Mouse (Mus musculus) embryonic facial prominence, embryonic 14.5 days (tissue): ENCODE measurements around the gene Bmpr1a. TPM values are rescaled to one million over a fixed set of nuclear protein-coding genes. Genes with fewer than 3 reads are reported as not detected.
"Not testable (repeated sequence)": the region's sequence is repeated elsewhere in the genome, so short reads cannot be mapped to it uniquely, and the experiment has no call there.

Experiments
- ATAC-seq: fragments of 200-750 bp; cut with Nextera tagmentation; 2 replicates; pipeline ENCODE4 v1.8.0; 2017; ENCODE audit warnings: low read depth, moderate number of reproducible peaks, moderate TSS enrichment
- DNase-seq: peaks from one replicate; pipeline ENCODE4 v3.0.0-alpha.2; 2015; ENCODE audit warnings: low spot score
- H3K27ac ChIP-seq: fragments of 300-500 bp; sonication (generic); replicated peaks from 2 replicates; pipeline ENCODE4 v1.5.1; 2014; ENCODE audit warnings: low read depth, mild to moderate bottlenecking, low read length, moderate library complexity
- H3K27me3 ChIP-seq: fragments of 300-500 bp; sonication (generic); replicated peaks from 2 replicates; pipeline ENCODE4 v1.6.1; 2014; ENCODE audit warnings: low read length; ENCODE audit not compliant: control insufficient read depth, insufficient read depth
- H3K36me3 ChIP-seq: fragments of 300-500 bp; sonication (generic); 2 replicates; pipeline ENCODE4 v1.6.1; 2014; ENCODE audit warnings: low read length, mixed read lengths; ENCODE audit not compliant: control insufficient read depth, insufficient read depth
- H3K4me1 ChIP-seq: fragments of 300-500 bp; sonication (generic); 2 replicates; pipeline ENCODE4 v1.6.1; 2014; ENCODE audit warnings: antibody characterized with exemption, low read length; ENCODE audit not compliant: control insufficient read depth, insufficient read depth
- H3K4me2 ChIP-seq: fragments of 300-500 bp; sonication (generic); 2 replicates; pipeline ENCODE4 v1.6.1; 2014; ENCODE audit warnings: low read depth, mild to moderate bottlenecking, low read length, moderate library complexity, mixed read lengths
- H3K4me3 ChIP-seq: fragments of 300-500 bp; sonication (generic); 2 replicates; pipeline ENCODE4 v1.5.1; 2014; ENCODE audit warnings: low read depth, mild to moderate bottlenecking, low read length
- H3K9ac ChIP-seq: fragments of 300-500 bp; sonication (generic); 2 replicates; pipeline ENCODE4 v1.6.1; 2014; ENCODE audit warnings: low read depth, mild to moderate bottlenecking, low read length, moderate library complexity, mixed read lengths
- H3K9me3 ChIP-seq: fragments of 300-500 bp; sonication (generic); 2 replicates; pipeline ENCODE4 v1.6.1; 2016; ENCODE audit warnings: low read length; ENCODE audit not compliant: control insufficient read depth
- WGBS: fragments of 180-500 bp; shearing (Covaris S2); extraction: QIAGEN DNeasy Blood & Tissue Kit; methylation state at CpG from one replicate; pipeline ENCODE4 v1.1.7; 2014; 5-methylcytosine and 5-hydroxymethylcytosine counted together
- polyA plus RNA-seq: library from polyadenylated mRNA; unstranded; fragments of >200 nt; fragmentation: Nextera tagmentation; extraction: Ambion mirVana; gene quantifications from 2 replicates; pipeline ENCODE4 v1.2.1, GENCODE M21; 2014

Gene Bmpr1a
- polyA plus RNA-seq, 1 experiment from 2014 or later, result 65.0 TPM

- Histone ChIP-seq H3K9ac (no peak overlapping the region), H3K4me2 (no peak overlapping the region), H3K36me3 (peaks cover 55% of the 10 kb centered on the region), H3K27ac (no peak overlapping the region), H3K27me3 (no peaks in the 10 kb centered on the region), H3K9me3 (no peaks in the 10 kb centered on the region), H3K4me1 (no peaks in the 10 kb centered on the region; the same call in 1 of the 2 replicates), H3K4me3 (no peak overlapping the region)
- WGBS, result 84% methylated on average over 5 of the region's 5 CpGs
- ATAC-seq, result no peak
- DNase-seq, result no peak
These were observed 58.8 kb downstream of the Bmpr1a start for GRCm38 (mm10) chr14:34444368-34444767.

- peak; percentile 71; the same call in 1 of the 2 replicates for ATAC-seq
These were observed 60.6 kb downstream of the Bmpr1a start for GRCm38 (mm10) chr14:34442531-34442930.

GRCm38 (mm10) chr14:34440526-34441066 lies 62.5 kb downstream of the Bmpr1a start:
- no peak overlapping the region for H3K4me2 ChIP-seq
- ATAC-seq (no peak), DNase-seq (no peak)
- no peaks in the 10 kb centered on the region for H3K9me3 ChIP-seq
- WGBS, result 86% methylated on average over 3 of the region's 3 CpGs
- H3K4me1 ChIP-seq, result no peaks in the 10 kb centered on the region; the same call in 1 of the 2 replicates
- H3K27ac ChIP-seq, result no peak overlapping the region
- no peak overlapping the region for H3K9ac ChIP-seq
- peaks cover 60% of the 10 kb centered on the region for H3K36me3 ChIP-seq
- no peak overlapping the region for H3K4me3 ChIP-seq
- H3K27me3 ChIP-seq, result no peaks in the 10 kb centered on the region

More at GRCm38 (mm10) chr14:34442531-34442930, 60.6 kb downstream of the Bmpr1a start:
- no peak overlapping the region for H3K4me3 ChIP-seq
- peaks cover 62% of the 10 kb centered on the region for H3K36me3 ChIP-seq
- DNase-seq, result peak; percentile 72
- no peaks in the 10 kb centered on the region for H3K27me3 ChIP-seq
- H3K9me3 ChIP-seq, result no peaks in the 10 kb centered on the region
- H3K27ac ChIP-seq, result peak overlapping the region; percentile 39; the same call in 1 of the 2 replicates
- H3K4me2 ChIP-seq, result no peak overlapping the region
- 56% methylated on average over 4 of the region's 4 CpGs for WGBS
- H3K4me1 ChIP-seq, result no peaks in the 10 kb centered on the region; the same call in 1 of the 2 replicates
- no peak overlapping the region for H3K9ac ChIP-seq

- Histone ChIP-seq H3K27ac (no peak overlapping the region), H3K9ac (no peak overlapping the region), H3K4me2 (no peak overlapping the region), H3K27me3 (no peaks in the 10 kb centered on the region), H3K4me3 (no peak overlapping the region), H3K36me3 (peaks cover 81% of the 10 kb centered on the region), H3K4me1 (no peaks in the 10 kb centered on the region), H3K9me3 (no peaks in the 10 kb centered on the region)
- no peak for ATAC-seq
- 78% methylated on average over 1 of the region's 1 CpGs for WGBS
- no peak for DNase-seq
These were observed 74.1 kb downstream of the Bmpr1a start for GRCm38 (mm10) chr14:34429069-34429468.

GRCm38 (mm10) chr14:34428274-34428673 lies 74.9 kb downstream of the Bmpr1a start:
- DNase-seq (no peak), ATAC-seq (no peak)
- H3K4me2 ChIP-seq, result no peak overlapping the region
- no peak overlapping the region for H3K27ac ChIP-seq
- H3K27me3 ChIP-seq, result no peaks in the 10 kb centered on the region
- H3K9me3 ChIP-seq, result no peaks in the 10 kb centered on the region
- peaks cover 87% of the 10 kb centered on the region for H3K36me3 ChIP-seq
- H3K4me3 ChIP-seq, result no peak overlapping the region
- H3K9ac ChIP-seq, result no peak overlapping the region
- 95% methylated on average over 3 of the region's 3 CpGs for WGBS
- H3K4me1 ChIP-seq, result no peaks in the 10 kb centered on the region

- H3K4me1 ChIP-seq, result no peaks in the 10 kb centered on the region
- H3K9me3 ChIP-seq, result no peaks in the 10 kb centered on the region
- peaks cover 89% of the 10 kb centered on the region for H3K36me3 ChIP-seq
- no peak overlapping the region for H3K27ac ChIP-seq
- 88% methylated on average over 1 of the region's 1 CpGs for WGBS
- H3K27me3 ChIP-seq, result no peaks in the 10 kb centered on the region
- DNase-seq (no peak), ATAC-seq (no peak)
- H3K9ac ChIP-seq, result no peak overlapping the region
- H3K4me3 ChIP-seq, result no peak overlapping the region
- H3K4me2 ChIP-seq, result no peak overlapping the region
These were observed 82.1 kb downstream of the Bmpr1a start for GRCm38 (mm10) chr14:34421078-34421477.

GRCm38 (mm10) chr14:34417501-34417900 lies 85.6 kb downstream of the Bmpr1a start:
- DNase-seq (peak; percentile 62), ATAC-seq (peak; percentile 74)
- WGBS, result 75% methylated on average over 5 of the region's 5 CpGs
- Histone ChIP-seq H3K4me3 (no peak overlapping the region), H3K4me2 (no peak overlapping the region), H3K27me3 (no peaks in the 10 kb centered on the region), H3K36me3 (peaks cover 86% of the 10 kb centered on the region), H3K9ac (no peak overlapping the region), H3K4me1 (no peaks in the 10 kb centered on the region), H3K27ac (no peak overlapping the region), H3K9me3 (no peaks in the 10 kb centered on the region)

GRCm38 (mm10) chr14:34416946-34417345 lies 86.2 kb downstream of the Bmpr1a start:
- not testable (repeated sequence) for H3K4me2 ChIP-seq, ATAC-seq, DNase-seq, H3K4me3 ChIP-seq, H3K9ac ChIP-seq, H3K27ac ChIP-seq, H3K4me1 ChIP-seq, H3K27me3 ChIP-seq, H3K9me3 ChIP-seq
- H3K36me3 ChIP-seq, result peaks cover 86% of the 10 kb centered on the region
- WGBS, result 90% methylated on average over 4 of the region's 4 CpGs
